Mouse (Mus musculus): Measurements from ENCODE around the gene Tlnrd1.

Tlnrd1 gene

GRCm38 (mm10) chr7:83842486-83843259, 41.4 kb downstream of the Tlnrd1 start:
- DNase-seq, result no peak

- no peak for DNase-seq
Measured at GRCm38 (mm10) chr7:83840076-83840475, 44.0 kb downstream of the Tlnrd1 start.

GRCm38 (mm10) chr7:83838525-83839224, 45.4 kb downstream of the Tlnrd1 start:
- DNase-seq, result no peak

All from cerebellum, postnatal 36 days (tissue).